Mouse (Mus musculus): ENCODE measurements around the gene Gm49322.

GRCm38 (mm10) chr10:80560621-80561020, 45.2 kb upstream of the Gm49322 start:
- TF ChIP-seq CTCF (IDR thresholded peaks at IDR 0.05; ENCODE audit: borderline replicate concordance, extremely low read depth, insufficient read depth, insufficient read length) = no peak
- TF ChIP-seq POLR2A (IDR thresholded peaks at IDR 0.05; ENCODE audit: borderline replicate concordance, extremely low read depth, insufficient read depth, insufficient read length, poor library complexity, severe bottlenecking) = no peak
